Mouse (Mus musculus): ENCODE results near the gene Gpsm1. TPM values are rescaled to one million over a fixed set of nuclear protein-coding genes. Genes with fewer than 3 reads are reported as not detected.

Gpsm1 gene
- polyA plus RNA-seq, 1 experiment = 39.8 TPM

GRCm38 (mm10) chr2:26389154-26389690, 73.9 kb downstream of the Gpsm1 start, which contains the start of the genes Entr1 and Pmpca:
Entr1 (minus strand) TSS chr2:26389316.
Pmpca (plus strand) TSS chr2:26389339.
- Histone ChIP-seq H3K4me1 (peaks cover 60% of the 10 kb centered on the region), H3K27me3 (replicated peaks) (no peaks in the 10 kb centered on the region), H3K4me3 (replicated peaks) (peak within 1 kb of the TSS; percentile 94), H3K9me3 (no peaks in the 10 kb centered on the region), H3K36me3 (replicated peaks; ENCODE audit: low read length) (peaks cover 78% of the 10 kb centered on the region)
- peak; percentile 91 for TF ChIP-seq FLI1 (IDR thresholded peaks at IDR 0.05; ENCODE audit: low read length)
- TF ChIP-seq GATA1 (IDR thresholded peaks at IDR 0.05; ENCODE audit: borderline replicate concordance, low read length) = no peak

DNA sequence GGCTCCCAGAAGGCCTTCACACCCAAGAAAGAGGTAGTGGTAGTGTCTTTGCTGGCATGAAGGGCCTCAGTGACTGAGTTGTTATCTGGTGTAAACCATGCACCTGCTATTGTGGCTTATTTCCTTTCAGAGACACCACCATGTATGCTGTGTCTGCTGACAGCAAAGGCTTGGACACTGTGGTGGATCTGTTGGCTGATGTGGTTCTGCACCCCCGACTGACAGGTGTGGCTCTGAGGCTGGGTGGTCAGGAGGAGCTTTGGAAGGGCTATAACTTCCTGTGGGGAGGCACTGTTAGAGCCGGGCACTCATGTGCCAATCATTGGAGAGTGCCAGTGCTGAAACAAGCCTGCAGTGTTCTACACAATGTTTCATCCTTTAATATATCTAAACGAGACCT, 75.6 kb downstream of the Gpsm1 start:
- Histone ChIP-seq H3K4me1 (peaks cover 60% of the 10 kb centered on the region), H3K9me3 (no peaks in the 10 kb centered on the region), H3K27me3 (replicated peaks) (no peaks in the 10 kb centered on the region), H3K36me3 (replicated peaks; ENCODE audit: low read length) (peaks cover 78% of the 10 kb centered on the region), H3K4me3 (replicated peaks) (peak overlapping the region; percentile 7)
- no peak for TF ChIP-seq FLI1 (IDR thresholded peaks at IDR 0.05; ENCODE audit: low read length)
- no peak for TF ChIP-seq GATA1 (IDR thresholded peaks at IDR 0.05; ENCODE audit: borderline replicate concordance, low read length)

- no peak for TF ChIP-seq FLI1 (IDR thresholded peaks at IDR 0.05; ENCODE audit: low read length)
- no peak for TF ChIP-seq GATA1 (IDR thresholded peaks at IDR 0.05; ENCODE audit: borderline replicate concordance, low read length)
- Histone ChIP-seq H3K9me3 (no peaks in the 10 kb centered on the region), H3K36me3 (replicated peaks; ENCODE audit: low read length) (peaks cover 78% of the 10 kb centered on the region), H3K27me3 (replicated peaks) (no peaks in the 10 kb centered on the region), H3K4me1 (peaks cover 59% of the 10 kb centered on the region), H3K4me3 (replicated peaks) (no peak overlapping the region)
These were observed 76.3 kb downstream of the Gpsm1 start for GRCm38 (mm10) chr2:26391617-26392016.

Other genes with a start within 250 kb of the Gpsm1 start
- 63.1 and 124 TPM in 2 replicates for gene Nacc2, start 192.3 kb upstream of the Gpsm1 start, polyA plus RNA-seq (2012; ENCODE audit: insufficient read depth, low replicate concordance)
- not detected in 2 replicates for gene Lhx3, start 107.2 kb upstream of the Gpsm1 start, polyA plus RNA-seq (2012; ENCODE audit: insufficient read depth, low replicate concordance)
- gene Qsox2, start 78.0 kb upstream of the Gpsm1 start, polyA plus RNA-seq (2012; ENCODE audit: insufficient read depth, low replicate concordance) = 3.5 and 9.1 TPM in 2 replicates
- gene Ccdc187, start 21.0 kb upstream of the Gpsm1 start, polyA plus RNA-seq (2012; ENCODE audit: insufficient read depth, low replicate concordance) = not detected in 2 replicates
- gene Dnlz, start 36.6 kb downstream of the Gpsm1 start, polyA plus RNA-seq (2012; ENCODE audit: insufficient read depth, low replicate concordance) = 34.4 and 35.3 TPM in 2 replicates
- 29.8 and 81.2 TPM in 2 replicates for gene Card9, start 45.4 kb downstream of the Gpsm1 start, polyA plus RNA-seq (2012; ENCODE audit: insufficient read depth, low replicate concordance)
- 15.8 and 18.0 TPM in 2 replicates for gene Snapc4, start 65.1 kb downstream of the Gpsm1 start, polyA plus RNA-seq (2012; ENCODE audit: insufficient read depth, low replicate concordance)
- gene Entr1, start 73.8 kb downstream of the Gpsm1 start, polyA plus RNA-seq (2012; ENCODE audit: insufficient read depth, low replicate concordance) = 10.0 and 30.9 TPM in 2 replicates
- gene Pmpca, start 73.8 kb downstream of the Gpsm1 start, polyA plus RNA-seq (2012; ENCODE audit: insufficient read depth, low replicate concordance) = 110 and 172 TPM in 2 replicates
- gene Inpp5e, start 93.7 kb downstream of the Gpsm1 start, polyA plus RNA-seq (2012; ENCODE audit: insufficient read depth, low replicate concordance) = 6.3 and 18.1 TPM in 2 replicates
- 7.6 and 26.1 TPM in 2 replicates for gene Sec16a, start 129.7 kb downstream of the Gpsm1 start, polyA plus RNA-seq (2012; ENCODE audit: insufficient read depth, low replicate concordance)
- gene Notch1, start 201.1 kb downstream of the Gpsm1 start, polyA plus RNA-seq (2012; ENCODE audit: insufficient read depth, low replicate concordance) = 1.2 and 4.2 TPM in 2 replicates